Mouse (Mus musculus) yolk sac, embryonic 10.5 days (tissue): Measurements from ENCODE around the gene Egfem1.

ENCODE experiments used
- DNase-seq: peaks from one replicate; pipeline ENCODE4 v3.0.0-alpha.2; 2017; ENCODE audit warnings: low spot score

Egfem1 gene

DNA sequence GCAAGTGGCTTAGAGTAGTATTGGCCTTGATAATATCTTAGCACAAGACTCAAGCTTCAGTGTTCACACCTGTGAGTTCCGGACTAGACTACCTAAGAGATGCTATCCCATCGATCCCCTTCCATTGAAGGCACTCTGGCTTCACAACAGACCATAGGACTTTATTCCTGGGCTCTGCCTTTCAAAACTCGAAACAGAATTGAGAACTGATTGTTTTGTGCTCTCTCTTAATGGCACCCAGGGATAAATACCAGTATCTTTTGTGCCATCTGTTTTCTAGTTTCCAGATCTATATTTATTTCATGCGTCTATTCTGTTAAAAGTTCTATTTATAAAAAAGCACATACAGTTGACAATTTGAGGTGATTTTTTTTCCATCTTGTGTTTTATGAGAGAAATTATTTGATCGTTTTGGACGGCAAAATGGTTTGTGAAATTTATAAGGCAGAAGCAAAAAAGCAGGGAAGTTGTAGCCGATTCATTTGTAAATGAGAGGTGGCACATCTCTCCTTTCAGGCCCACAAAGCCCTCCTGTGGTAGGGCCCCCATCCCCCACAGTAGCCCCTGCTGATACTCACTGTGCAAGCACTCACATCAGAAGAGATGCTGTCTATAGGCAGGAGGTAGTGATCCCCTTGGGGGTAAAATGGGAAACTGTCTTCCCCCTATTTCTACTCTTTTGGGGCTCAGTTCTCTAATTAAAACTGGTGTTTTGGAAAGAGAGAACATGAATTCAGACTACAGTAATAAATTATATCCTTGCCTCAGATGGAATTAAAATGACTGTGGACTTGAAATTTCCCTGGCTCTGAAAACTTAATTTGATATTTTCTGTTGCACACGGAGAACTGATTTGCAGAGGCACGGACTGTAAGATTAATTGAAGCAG, 53.6 kb downstream of the Egfem1 start:
- DNase-seq, result no peak

DNA sequence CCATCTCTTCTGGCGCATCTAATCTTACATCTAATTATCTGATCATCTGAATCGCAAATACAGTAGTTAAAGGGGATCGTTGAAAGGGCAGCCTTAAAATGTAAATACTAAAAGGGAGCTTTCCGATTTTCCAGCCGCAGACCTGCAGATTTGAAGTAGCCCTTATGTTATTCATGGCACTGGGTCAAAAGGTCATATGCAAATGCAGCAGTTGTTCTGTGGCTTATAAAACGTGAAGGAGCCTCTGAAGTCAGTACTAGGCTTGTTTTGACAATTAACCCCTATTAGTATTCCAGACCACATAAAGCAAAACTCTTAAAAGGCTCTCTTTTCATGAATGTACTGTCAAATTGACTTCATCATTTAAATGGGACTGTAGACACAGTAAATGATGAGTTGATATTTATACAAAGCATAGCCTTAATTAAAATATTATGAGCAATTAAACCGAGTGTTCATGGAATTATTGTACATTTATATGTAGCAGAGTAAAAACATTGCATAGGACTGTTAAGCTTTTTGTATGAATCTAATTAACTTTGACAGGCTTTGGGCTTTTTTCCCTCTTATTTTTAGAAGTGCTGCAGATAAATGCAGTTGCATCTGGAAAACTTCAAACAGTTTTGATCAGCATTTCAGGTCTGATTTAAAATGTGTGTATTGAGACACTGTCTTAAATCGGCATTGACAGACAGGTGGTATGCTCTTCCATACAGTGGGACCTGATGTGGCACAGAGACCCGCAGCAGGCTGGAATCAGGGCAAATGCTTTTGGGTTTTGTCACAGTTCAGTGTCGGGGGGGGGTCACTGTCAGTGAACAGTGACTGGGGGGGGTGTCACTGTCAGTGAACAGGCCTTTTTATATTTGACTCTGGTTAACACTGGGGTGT, 54.5 kb downstream of the Egfem1 start:
- no peak for DNase-seq

DNA sequence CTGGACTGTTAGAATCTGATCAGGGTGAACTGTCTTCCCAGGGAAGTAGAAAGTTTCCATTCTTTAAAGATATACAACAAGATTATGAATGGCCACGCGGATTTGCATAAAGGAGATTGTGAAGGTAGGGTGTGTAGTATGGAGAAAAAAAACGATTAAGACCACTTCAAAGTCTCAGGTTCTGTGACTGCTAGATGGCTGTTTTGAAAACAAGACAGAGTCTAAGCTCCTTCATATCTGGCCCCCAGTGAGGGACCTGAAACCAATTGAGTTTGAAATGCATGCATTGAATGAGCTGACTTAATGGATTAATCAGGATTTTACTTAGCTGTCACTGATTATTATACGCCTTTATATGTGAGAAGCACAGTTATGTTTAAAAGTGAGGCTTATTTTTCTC, 86.6 kb downstream of the Egfem1 start:
- DNase-seq, result no peak

DNA sequence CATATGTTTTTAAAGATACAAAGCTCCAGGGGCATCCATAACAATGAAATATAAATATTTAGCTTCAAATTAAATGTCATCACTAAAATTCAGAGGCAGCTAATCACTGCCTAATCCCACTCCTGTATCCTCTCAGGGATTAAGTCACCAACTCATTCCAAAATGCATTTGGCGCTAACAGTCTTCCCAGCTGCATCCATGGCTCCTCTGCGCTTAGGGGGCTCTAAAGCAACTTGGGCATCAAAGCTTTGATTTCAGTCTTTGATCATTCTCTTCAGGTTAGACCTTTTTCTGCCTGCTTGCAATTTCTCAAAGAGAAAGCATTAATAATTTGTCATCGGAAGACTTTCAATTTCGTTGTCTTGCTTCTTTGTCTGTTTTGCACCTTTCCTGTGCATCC, 87.2 kb downstream of the Egfem1 start:
- no peak for DNase-seq

DNA sequence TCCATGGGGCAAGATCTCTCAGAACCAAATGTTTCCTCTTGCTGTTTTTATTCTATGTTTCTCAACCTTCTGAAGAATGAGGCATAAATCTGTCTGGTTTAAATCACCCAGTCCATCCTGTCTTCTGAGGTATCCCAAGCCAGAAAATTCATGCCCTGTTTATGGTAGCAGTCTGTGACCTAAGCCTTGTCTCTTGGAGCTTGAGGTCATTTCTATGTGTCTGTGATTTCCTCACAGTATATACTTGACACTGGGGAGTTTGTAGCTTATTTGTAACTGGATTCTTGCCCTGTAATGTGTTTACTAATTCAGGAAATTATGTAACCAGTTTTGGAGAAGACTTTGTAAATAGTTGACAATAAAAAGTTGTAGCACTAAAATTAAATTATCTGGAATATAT, 95.2 kb downstream of the Egfem1 start:
- DNase-seq, result no peak

DNA sequence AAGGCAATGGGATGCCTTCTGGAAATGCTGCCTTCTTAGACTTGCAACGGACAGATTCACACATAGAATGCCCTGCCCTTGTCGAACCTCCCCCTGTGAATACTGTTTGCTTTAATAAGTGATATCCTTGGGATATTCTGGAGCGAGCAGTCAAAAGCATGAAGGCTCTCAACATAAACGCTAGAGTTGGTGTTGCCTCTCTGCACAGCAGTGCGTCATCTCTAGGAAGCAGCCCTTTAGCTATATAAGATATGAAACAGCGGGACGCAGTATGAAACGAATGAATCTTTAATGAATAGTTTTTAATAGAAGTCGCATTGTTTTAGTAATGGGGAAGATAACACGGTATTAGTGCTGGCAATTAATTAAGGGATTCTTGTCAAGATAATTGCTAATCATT, 101.2 kb downstream of the Egfem1 start:
- DNase-seq, result no peak

DNA sequence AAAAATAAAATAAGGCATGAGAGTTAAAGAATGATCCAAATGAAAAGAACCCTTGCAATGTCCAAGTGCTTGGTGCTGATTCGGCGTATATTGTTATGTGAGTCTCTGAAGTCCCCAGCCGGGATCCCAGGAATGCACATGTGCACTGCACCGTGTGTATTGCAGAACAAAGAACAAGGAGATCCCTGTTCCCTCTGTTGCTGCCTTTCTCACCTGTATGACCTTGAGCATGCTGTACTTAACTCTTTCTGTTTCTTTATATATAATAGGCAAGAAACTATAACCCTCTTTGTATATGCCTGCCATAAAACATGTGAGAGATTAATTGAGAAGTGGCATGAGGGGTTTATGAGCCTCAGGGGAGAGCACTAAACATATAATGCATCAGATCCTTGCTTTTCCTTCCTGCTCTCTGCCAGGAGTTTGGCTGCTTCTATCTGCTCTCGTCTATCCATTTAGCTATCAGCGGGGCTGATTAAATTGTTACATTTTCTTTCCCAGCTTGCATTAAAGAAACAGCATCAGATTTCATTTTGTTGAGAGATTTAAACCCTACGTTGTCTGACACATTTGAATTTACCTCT, 101.9 kb downstream of the Egfem1 start:
- no peak for DNase-seq

DNA sequence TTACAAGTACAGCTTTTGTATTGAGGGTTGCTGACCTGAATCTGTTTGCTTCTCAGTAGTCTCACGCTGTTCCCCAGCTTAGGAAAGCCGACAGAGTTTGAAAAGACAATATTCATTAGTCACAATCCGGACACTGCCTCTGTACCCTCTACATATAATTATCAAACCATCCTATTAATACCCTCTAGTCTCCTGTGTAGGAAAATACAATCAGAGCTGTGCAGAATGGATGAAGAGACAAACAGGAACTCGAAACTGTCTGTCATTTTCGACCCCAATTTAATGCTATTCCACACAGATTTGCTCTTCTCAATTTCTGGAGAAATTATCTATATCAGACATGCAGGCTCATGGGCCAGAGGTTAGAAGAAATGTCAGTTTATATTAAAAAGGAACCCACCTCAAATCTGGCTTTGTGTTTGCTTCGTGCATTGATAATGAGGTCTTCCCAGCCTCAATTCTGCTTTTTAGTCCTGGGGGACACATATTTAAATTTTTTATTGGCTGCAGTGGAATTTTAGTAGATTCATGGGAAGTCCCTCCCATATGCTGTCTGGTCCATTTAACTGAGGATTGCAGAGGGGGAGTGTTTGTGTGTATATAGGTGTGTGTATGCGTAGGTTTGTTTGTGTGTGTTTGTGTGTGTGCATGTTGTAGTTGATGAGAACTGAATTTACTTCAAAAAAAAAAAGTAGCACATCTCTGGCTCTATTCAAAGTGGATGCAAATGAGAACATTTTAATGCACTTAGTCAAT, 102.8 kb downstream of the Egfem1 start:
- no peak for DNase-seq

DNA sequence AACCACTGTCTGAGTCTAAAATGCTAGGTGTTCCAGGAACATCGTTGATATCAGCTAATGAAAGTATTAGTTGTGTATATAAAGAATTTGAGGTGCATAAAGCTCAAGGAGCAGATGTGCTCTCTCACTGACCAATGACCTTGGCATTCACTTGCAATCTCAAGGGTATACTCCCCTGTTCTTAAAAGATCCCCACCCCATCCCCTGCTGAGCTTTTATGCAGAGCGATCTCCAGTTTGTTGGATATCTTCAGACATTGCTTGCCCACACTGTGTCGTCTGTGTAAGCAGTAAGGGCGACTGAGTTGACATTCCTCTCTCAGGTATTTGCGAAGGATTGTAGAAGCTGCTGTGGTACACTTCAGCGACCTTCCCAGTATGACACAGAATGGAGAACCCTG, 108.4 kb downstream of the Egfem1 start:
- no peak for DNase-seq

DNA sequence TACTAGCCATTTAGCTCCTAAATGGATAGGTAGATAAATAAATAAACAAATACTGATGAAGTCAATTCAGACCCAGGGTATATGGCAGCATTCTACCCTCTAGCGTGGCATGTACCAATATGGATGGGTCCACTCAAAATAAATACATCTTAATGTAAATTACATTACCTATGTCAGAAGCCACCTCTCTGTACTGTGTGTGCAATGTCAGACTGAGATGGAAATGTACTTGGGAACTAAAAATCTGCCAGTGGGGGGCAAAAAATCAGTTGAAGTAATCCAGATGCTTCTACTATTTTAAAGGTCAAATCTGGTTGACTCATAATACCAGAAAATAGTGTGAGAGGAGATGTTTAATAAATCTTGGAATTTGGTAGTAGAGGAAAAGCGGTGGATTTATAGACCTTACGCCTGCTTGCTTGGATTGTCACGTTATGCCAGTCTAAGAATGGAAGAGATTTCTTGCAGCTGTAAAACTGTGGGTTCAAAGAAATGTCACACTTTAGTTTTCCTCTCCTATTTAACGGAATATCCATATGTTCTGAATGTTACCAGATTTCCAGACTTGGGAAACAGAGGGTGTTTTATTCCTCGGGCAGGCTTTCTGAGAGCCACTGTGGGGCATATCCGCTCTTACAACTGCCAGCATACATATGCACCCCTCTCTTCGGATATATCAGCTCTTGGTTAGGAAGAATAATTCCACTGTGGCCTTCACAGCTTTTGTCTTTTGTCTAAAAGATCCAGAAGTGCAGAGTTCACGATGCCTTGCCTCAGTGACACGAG, 116.1 kb downstream of the Egfem1 start:
- no peak for DNase-seq

DNA sequence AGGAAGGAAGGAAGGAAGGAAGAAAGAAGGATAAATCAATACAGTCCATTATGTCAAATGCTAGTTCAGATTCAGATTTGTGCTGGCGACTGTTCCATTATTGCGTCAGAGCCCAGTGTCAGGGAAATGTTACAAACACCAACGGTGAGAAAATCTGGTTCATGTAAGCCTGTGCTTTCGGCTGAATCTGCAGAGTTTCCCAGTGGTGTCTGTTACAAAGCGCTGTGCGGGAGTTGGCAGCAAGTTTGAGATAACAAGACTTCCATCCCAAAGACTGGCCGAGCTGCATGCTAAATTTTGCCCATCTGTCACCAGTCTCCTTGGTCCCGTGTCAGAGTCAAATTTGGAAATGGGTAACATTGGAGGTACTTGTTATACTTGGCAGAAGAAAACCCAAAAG, 118.8 kb downstream of the Egfem1 start:
- DNase-seq, result no peak

DNA sequence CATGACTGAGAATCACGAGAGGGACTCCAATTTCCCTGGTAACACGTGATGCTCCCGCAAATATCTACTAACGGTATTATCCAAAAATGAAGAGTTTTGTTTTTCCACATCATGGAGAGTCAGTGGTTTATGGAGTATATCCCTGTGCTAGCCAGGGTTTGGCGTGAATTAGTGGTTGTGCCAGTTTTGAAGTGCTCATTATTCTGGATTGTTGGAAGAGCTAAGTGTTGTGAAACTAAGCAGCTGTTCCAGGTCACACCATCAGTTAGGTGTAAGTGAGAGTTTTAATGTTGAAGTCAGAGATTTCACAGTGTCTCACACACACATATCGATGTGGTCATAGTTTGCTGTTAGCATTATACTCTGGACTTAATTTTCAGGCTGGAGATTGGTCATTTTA, 120.7 kb downstream of the Egfem1 start:
- no peak for DNase-seq

DNA sequence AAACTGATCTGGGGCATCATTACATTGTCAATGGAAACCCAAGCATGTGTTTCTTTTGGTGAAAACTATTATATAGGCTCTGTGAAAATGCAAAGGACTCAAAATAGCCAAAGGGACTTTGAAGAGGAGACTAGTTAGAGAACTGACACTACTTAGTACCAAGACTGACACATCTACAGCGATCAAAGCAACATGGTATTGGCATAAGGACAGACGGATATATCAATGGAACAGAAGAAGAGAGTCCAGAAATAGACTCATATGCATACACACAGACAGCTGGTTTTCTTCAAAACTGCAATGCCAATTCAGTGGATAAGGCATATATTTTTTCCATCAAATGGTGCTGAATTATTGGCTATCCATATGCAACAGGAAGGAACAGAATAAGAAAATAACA, 140.6 kb downstream of the Egfem1 start:
- DNase-seq, result no peak

DNA sequence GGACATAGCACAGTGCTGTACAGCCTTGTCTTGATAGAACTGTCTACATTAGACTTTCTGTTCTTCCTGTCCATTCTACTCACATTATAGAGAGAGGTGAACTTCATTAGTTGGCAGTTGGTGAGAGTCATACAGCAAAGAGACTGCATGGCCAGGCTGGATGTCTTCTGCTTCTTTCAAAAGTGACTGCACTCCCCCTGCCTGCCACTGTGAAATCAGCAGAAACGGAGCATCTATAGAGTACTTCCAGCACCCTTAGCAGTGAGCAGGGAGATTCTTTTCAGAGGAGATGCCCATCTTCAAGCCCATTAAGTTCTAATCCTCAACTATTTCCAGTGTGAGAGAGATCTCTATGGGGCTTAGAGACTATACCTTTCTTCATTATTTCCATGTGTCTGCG, 147.9 kb downstream of the Egfem1 start:
- DNase-seq, result no peak

DNA sequence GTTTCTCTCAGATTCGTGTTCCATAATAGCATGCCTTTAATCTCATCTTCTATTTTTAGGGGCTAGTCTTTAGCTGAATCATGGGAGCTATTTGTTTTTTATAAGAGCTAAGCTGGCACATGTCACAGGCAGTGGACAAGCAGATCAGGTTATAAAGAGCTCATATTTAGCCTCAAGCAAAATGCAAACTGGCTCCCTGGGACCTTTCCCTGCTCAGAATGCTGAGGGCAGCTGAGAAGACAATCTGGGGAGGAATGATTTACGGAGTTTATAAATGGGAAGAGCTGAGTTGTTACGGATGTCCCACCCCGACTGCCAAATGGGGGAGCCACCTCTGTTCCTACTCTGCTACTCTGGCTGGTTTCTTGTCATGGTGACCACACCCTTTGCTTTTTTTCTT, 153.7 kb downstream of the Egfem1 start:
- no peak for DNase-seq

DNA sequence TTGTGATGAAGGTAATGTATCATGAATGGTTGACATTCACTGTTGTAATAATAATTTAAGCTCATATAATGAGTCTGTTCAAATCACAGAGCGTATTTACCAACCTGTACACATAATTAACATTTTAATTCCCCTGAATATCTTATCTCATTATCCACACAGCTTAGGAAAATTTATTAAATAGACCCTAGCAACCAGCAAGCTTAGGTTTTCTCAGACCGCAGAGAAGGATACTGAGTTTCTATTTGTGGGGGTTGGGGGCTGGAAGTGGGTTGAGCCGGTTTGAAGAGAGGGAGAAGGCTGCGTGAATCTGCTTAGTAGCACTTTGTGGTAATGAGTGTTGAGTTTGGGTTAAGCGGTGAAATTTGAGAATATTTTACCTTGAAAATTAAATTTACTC, 154.7 kb downstream of the Egfem1 start:
- no peak for DNase-seq

DNA sequence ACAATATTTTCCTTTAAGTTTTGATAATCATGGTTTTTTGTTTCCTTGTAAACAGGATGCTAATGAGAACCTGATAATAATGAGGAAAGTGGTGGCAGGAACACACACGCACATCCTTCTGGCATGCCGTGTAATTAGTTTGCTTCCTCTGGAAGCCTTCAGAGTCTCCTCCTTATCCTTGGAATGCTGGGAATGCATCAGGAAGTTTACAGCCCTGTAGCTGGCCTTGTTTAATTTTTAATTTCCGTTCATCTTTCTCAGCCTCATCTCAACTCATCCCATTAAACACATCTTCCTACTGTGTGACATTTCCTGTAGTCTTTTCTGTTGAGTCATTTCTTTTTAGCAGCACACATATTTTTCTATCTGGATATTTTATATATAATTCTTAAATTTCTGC, 161.8 kb downstream of the Egfem1 start:
- DNase-seq, result no peak

DNA sequence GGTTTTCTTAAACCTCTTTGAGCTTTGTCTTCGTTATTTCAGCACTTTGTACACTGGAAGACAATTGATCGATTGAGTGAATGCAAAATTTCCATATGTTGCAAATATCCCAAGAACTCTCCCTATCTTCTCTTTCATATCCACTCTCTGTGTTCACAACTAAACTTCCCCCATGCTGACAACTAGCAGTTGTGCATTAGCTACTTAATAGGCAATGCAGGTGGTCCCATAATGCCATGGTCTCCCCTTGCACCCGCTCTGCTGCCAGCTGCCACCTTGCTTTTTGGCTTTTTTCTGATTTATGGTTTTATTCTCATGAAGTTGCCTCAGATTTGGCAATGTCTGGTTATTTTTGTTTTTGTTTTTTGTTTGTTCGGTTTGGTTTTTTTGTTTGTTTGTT, 209.8 kb downstream of the Egfem1 start:
- DNase-seq, result no peak

DNA sequence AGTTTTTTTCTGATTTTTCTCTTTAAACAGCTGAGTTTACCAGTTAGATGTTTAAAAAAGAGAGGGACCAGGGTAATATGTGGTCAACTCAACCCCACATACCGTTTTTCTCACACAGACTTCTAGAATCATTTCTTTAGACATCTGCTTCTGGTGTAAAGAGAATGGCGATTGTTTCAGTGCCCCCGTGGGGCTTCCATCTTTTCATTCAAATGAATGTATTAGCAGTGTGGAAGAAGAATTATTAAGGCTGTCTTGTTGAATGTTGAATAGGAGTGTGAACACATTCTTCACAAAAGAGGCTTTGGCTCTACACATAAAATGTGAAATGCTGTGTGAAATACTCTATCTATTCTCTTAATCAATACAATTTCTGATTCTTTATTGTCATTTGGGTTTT, 210.4 kb downstream of the Egfem1 start:
- no peak for DNase-seq

DNA sequence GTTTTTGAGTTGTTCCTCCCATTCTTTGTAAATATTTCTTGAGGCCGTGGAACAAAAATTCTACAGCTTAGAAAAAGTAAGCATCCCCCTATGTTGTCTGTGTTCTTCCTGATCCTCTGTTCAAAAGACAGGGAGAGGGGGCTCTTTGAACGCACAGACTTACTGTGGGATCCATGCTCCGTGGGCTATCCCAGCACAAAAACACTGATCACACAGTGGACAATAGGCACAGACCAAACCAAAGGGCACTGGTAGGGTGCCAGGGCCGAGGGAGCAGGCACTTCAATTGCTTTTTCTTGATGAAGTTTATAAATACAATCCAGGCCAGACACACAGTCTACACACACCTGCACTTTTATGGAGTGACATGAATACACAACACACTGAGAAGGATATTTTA, 211.4 kb downstream of the Egfem1 start:
- DNase-seq, result no peak

DNA sequence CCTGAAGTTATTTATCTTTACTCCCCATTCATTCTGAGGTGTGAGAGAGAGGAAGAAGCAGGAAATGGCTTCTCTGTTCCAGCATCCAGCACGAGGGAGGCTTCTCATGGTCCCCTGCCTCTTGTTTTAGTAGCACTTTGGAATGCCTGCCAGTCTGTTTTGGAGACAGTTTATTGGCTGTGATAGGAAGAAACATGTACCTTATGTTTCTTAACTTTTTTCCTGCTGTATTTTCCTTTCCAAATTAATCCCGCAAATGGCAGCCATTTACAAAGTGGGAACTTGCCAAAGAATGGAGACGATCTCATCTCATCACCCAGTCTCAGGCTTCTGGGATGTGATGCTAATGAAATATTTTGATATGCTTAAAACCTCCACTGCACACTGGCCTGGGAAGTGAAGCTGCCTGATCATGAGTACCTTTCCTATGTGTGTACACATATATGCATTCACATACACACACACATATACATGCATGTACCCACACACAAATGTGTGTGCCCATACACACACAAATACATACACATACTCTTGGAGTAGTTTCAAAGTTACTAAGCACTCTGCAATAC, 260.5 kb downstream of the Egfem1 start:
- no peak for DNase-seq
